Mouse (Mus musculus) gastrocnemius, adult 8-10 months (tissue): Measurements from ENCODE around the gene Mgat4d. TPM values are rescaled to one million over a fixed set of nuclear protein-coding genes. Genes with fewer than 3 reads are reported as not detected.
A peak's percentile ranks its signal among the peaks of the same experiment; 100 is the strongest.
"Not testable (repeated sequence)": the region's sequence is repeated elsewhere in the genome, so short reads cannot be mapped to it uniquely, and the experiment has no call there.

Experiments
- DNase-seq, 2 experiments: peaks; one replicate each; pipeline ENCODE4 v3.0.0; 2022; ENCODE audit warnings: low spot score in 2 of 2
- total RNA-seq, 4 experiments: library from RNA; stranded (reverse); gene quantifications; 2 replicates each; pipeline ENCODE4 v1.2.4; 2022

Gene Mgat4d
- not detected for total RNA-seq

- no peak for DNase-seq
These were observed at the start of gene Mgat4d for GRCm38 (mm10) chr8:83348263-83348662. Gene Mgat4d (plus strand): TSS chr8:83348471.

DNA sequence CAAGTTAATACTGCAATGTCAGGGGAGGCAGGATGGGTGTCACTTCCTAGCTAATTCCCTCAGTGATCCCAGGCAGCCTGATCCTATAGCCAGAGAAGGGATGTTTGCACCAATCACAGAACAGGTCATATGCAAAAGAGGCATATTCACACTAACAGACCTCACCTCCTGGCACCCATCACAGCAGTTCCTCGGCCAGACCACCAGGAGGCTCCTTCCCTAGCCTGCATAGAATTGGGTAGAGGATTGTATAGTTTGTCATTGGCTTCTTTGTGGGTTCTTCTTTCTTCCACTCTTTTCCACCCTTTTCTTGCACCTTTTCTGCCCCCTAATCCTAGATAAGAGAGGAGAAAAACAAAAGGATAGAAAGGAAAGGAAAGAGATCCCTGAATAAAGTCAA lies 48.1 kb upstream of the Mgat4d start:
- DNase-seq, result no peak

DNA sequence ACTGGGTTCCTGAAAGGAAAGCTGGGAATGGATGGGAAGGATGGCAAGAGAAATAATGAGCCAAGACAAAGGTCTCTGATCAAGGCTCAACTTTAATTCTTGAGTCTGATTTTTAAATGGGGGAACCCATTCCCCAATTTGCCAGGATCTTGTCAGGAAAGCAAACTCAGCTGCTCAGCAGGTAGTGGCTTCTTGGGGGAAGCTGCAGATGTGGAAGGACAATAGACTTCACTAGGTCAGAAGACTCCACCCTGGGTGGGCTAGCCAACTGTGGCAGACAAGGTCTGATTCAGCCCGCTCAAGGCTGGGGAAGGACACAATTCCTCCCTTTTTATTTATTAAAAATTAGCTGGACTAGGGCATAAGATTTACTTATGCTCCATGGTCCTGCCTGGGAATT lies 43.3 kb upstream of the Mgat4d start:
- DNase-seq, result no peak

DNA sequence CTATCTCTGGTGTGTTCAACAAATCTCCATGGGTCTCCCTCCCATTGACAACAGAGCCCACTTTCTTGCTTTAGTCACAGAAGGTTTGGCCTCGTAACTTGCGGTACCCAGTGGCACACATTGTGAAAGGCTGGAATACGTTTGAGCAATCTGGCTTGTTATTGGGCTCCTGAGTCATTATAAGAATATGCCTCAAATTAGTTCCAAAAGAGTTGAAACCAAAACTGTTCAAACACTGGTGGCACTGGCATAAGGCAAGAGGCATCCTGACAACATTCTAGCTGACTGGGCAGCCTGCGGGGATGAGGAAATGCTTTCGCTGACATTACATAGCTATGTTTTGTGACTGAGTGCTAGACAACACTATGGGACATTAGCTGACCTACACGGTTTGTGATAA lies 38.4 kb upstream of the Mgat4d start:
- DNase-seq, result no peak

DNA sequence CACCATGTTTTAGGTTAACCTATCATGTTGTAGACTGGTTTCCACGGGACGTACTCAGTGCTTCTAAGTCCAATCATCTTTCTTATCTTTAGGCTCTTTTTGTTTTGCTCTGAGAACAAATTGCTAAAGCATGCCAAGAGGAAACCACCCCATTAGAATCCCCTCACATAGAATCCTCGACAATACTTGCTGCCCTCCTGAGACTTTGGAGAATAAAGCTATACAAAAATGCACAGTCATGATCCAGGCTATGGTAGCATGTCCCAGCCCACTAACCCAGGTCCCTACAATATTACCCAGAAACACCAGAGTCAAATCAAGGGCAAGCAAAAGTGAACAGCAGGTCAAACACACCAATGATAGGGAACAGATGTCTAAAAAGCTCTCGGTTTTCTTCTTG lies 33.2 kb upstream of the Mgat4d start:
- DNase-seq, result not testable (repeated sequence)

- DNase-seq, result no peak
These were observed 32.6 kb upstream of the Mgat4d start for GRCm38 (mm10) chr8:83315691-83316090.

DNA sequence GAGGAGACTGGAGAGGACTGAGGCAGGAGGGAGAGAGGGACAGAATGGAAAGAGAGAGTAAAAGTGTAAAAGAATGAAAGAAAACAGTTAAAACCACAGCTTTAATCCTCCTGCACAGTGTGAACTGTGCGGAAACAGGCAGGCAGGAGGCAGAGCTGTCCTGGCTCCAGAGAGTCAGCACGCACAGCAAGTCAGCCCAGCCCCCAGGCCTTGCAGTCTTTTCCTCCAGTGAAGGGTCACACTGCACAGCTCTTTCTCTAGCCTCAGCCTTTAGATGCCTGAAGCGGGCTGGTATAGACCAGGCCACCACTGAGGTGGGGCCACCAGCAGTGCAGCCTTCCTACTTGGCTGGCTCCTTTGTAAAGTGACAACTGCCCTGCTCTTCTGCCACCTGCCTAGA lies 27.7 kb upstream of the Mgat4d start:
- no peak for DNase-seq

GRCm38 (mm10) chr8:83322374-83322773 lies 25.9 kb upstream of the Mgat4d start:
- DNase-seq, result no peak

DNA sequence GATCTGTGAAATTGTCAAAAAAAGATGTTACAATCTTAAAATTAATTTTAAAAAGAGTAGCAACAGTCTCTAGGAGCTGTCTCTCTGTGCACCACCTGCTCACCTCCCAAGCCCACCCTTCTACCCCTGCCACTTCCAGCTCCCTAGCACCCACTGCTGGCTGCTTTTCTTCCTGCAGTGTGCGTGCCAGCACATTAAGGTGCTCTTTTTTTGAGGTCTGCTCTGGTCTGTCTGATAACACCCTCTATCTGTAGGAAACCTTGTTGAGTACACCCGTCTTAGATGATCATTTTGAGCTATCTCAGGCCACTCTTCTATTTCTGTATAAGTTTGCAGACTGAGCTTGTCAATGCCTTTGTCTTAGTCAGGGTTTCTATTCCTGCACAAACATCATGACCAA lies 25.2 kb upstream of the Mgat4d start:
- no peak for DNase-seq

DNA sequence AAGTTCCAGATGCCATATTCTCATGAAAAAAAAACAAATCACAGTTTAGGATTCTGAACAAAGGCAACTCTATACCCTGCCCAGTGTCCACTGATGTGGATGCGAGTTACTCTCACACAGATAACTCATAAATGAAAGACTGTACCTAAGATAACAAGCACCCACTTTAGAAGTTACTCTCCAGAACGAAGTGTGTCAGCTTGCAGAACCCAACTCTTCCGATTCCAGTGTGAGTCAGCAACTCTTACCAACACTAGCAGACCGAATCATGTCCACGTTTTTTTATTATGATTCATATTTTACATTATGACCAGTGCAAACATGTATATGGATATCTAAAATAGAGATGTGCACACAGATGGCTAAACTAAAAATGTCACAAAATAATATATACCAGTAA lies 20.4 kb upstream of the Mgat4d start:
- no peak for DNase-seq

DNA sequence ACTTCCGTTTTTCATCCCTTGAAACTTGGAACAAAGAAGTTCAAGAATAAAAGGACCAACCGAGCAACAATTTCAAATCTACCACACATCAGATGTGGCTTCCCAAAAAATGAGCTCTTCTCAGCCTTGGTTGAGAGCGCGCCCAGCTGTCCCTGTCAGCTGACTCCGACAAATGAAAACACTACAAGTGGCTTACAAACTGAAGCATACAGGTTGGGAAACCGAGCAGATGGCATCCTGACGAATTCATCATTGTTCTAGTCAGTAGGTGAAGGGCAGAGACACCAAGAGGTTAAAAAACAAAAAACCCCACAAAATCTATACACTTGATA lies 16.7 kb upstream of the Mgat4d start:
- no peak for DNase-seq

DNA sequence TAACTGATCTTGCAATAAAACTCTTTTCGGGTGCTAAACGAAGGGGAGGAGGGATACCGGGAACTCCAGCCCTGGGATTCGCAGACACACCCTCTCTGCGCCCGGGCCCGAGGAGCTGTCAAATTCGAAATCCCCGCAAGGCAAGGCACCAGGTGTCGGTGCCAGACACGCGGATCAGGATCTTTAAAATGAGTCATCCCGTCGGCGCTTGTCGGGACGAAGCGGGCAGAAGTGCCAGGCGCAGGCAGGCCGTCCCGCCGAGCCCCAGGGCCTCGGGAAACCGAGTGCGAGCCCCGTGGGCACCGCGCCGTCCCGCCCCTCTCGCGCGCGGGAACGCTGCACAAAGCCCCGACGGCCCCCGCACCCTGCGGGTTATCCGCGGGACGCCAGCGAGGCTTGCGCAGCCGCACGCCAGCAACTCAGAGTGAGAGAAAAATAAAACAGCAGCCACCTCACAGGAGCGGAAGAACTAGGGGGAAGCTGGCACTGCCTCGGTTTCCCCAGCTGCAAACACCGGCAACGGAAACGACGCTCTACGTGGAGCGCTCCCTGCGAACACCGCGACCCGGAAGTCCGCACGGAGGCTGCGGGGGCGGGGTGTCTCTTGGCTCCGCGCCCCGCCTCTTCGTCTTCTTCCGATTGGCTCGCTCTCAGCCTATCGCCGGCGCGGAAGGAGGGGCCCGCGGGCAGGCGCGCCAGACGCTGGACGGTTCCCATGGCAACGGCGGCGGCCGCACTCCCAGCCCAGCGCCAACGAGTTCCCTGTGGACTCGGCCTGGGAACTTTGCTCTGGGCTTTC lies 16.2 kb upstream of the Mgat4d start, which contains the start of gene Elmod2:
Elmod2 (minus strand) TSS at position 588 of the 799 bp plus-strand sequence.
- peak; percentile 94 to 96 for DNase-seq

GRCm38 (mm10) chr8:83332864-83333263 lies 15.4 kb upstream of the Mgat4d start:
- DNase-seq, result no peak

DNA sequence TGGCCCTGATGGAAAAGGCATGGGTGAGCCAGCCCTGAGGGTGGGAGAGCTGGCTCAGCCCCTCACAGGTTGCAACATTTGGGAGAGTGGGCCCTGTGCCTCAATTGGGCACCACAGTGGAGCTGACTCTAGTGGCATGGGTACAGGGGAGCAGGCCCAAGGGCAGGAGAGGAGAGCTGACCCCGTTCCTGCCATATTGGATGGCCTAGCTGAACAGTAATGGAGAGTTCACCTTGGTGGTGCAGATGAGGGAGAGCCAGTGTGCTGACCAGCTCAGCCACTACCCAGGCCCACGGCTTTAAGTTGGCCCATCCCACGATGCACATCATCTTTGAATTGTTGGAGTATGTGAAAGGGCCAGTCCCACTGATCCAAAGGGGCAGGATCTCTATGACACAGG lies 6.2 kb upstream of the Mgat4d start:
- DNase-seq, result no peak

GRCm38 (mm10) chr8:83342693-83343092 lies 5.6 kb upstream of the Mgat4d start:
- no peak for DNase-seq

DNA sequence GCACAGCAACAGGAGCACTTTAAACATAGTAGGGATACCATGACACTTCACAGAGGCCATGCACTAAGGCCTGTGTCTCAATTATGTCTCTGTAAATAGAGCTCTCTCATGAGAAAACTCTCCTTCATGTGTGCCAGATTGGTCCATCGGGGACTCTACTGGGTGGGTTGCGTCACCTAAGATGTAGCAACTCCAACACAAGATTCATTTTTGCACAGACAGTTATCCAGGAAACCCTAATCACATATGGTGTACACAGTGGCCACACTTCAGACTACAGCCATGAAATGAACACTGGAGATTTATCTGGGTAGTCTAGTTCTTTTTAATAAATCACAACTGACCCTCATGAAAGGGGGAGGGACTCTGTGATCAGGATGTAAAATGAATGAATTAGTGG lies 3.0 kb downstream of the Mgat4d start:
- DNase-seq, result no peak

DNA sequence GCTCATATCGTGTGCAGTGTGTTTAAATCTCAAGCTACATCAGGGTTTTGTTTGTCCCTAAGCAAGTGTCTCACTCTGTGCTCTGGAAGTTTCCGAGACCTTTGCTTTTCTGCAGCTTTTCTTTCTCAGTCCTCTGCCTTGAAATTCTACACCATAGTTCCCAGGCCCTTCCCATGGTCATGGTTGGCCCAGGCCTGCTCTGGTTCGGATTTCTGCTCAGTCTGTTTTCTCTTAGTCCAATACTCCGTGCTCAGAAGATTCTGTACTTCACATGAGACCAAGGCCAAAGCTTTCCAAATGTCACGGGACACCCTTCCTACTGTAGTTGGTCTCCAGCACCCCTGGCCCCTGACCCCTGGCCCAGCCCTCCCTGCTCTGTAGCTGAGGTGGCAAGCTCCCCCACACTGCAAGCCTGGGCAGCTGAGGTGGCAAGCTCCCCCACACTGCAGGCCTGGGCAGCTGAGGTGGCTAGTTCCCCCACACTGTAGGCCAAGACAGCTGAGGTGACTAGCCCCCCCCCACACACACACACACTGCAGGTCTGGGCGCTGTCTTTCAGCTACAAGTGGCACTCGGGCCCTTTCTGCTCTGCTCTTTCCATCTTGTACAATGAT lies 15.0 kb downstream of the Mgat4d start:
- DNase-seq, result no peak

DNA sequence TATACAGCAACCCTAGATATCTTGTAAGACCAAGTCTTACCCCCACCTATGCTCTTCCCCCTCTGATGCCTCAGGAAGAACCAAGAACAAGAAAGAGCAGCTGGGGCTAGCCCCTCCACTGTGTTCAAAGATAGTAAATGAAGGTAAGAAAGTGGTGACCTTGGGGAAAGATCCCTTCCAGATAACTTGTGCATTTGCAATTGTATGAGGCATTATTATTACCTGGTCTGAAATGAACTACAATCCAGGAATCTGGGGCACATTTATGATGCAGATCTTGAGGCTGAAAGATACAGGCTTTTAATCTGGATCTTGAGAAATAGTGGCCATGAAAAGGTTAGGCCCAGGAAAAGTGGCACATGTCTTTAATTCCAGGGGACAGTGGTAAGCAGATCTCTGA lies 29.0 kb downstream of the Mgat4d start:
- no peak for DNase-seq

GRCm38 (mm10) chr8:83380141-83380540 lies 31.9 kb downstream of the Mgat4d start:
- no peak for DNase-seq

GRCm38 (mm10) chr8:83381016-83381415 lies 32.7 kb downstream of the Mgat4d start:
- no peak for DNase-seq

DNA sequence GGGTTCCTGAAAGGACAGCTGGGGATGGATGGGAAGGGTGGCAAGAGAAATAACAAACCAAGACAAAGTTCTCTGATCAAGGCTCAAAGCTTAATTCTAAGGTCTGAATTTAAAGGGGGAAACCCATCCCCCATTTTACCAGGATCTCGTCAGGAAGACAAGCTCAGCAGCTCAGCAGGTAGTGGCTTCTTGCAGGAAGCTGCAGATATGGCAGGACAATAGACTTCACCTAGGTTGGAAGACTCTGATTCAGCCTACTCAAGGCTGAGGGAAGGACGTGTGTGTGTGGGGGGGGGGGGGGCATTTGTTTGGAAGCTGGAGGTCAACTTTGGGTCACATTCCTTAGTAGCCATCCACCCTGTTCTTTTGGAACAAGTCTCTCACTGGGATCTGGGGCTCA lies 34.6 kb downstream of the Mgat4d start:
- DNase-seq, result no peak

DNA sequence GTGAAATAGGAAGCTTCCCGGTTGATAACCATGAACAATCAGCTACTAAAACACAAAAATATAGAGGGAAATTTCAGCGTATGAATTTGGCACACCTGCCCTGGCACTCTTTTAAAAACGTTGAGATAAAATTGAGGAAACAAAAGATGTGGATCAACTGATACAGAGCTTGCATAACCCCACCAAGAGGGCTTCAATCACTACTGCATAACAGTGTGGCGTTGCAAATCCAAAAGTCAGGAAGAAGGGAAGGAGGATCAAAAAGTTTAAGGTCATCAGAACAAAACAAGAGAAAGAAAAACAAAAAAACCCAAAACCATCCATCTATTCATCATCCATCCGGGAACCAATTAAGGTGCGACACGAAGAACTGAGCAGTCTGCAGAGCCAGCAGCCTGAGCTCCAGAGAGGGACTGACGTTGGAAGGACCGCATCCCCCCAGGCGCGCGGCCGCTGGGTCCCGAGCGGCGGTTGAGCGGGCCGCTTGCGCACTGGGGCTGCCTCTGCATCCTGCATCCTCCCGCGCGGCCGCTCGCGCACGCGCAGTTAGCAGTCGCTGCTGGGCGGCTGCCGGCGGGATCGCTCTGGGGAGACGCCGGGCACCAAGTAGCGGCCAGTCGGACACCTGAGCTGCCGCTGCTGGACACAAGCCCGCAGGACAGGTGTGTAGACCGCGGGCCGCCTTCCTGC lies 41.2 kb downstream of the Mgat4d start, which contains the start of gene Clgn:
Clgn (plus strand) TSS at position 552 of the 690 bp plus-strand sequence.
- DNase-seq, result no peak
